Mouse (Mus musculus) intestine, postnatal 0 days (tissue): ENCODE measurements around the gene Cnpy3. TPM values are rescaled to one million over a fixed set of nuclear protein-coding genes. Genes with fewer than 3 reads are reported as not detected.
"Not testable (repeated sequence)": the region's sequence is repeated elsewhere in the genome, so short reads cannot be mapped to it uniquely, and the experiment has no call there.

ENCODE experiments used
- ATAC-seq: fragments of 200-750 bp; cut with Nextera tagmentation; 2 replicates; pipeline ENCODE4 v1.8.0; 2017; ENCODE audit warnings: mild to moderate bottlenecking, moderate TSS enrichment, moderate library complexity
- H3K27ac ChIP-seq: fragments of 300-500 bp; sonication (generic); 2 replicates; pipeline ENCODE4 v1.5.1; 2014; ENCODE audit warnings: mild to moderate bottlenecking, low read depth, low read length, moderate library complexity
- H3K27me3 ChIP-seq: fragments of 300-500 bp; sonication (generic); replicated peaks from 2 replicates; pipeline ENCODE4 v1.6.1; 2014; ENCODE audit warnings: low read length, mixed read lengths; ENCODE audit not compliant: control insufficient read depth, insufficient read depth
- H3K36me3 ChIP-seq: fragments of 300-500 bp; sonication (generic); 2 replicates; pipeline ENCODE4 v1.6.1; 2014; ENCODE audit warnings: mild to moderate bottlenecking, moderate library complexity; ENCODE audit not compliant: control insufficient read depth, insufficient read depth
- H3K4me1 ChIP-seq: fragments of 300-500 bp; sonication (generic); replicated peaks from 2 replicates; pipeline ENCODE4 v1.6.1; 2014; ENCODE audit warnings: antibody characterized with exemption, low read length, mixed read lengths; ENCODE audit not compliant: control insufficient read depth, insufficient read depth
- H3K4me2 ChIP-seq: fragments of 300-500 bp; sonication (generic); replicated peaks from 2 replicates; pipeline ENCODE4 v1.6.1; 2014; ENCODE audit warnings: low read depth, mild to moderate bottlenecking, moderate library complexity
- H3K4me3 ChIP-seq: fragments of 300-500 bp; sonication (generic); 2 replicates; pipeline ENCODE4 v1.5.1; 2014; ENCODE audit warnings: low read depth, low read length
- H3K9ac ChIP-seq: fragments of 300-500 bp; sonication (generic); 2 replicates; pipeline ENCODE4 v1.6.1; 2014; ENCODE audit warnings: mild to moderate bottlenecking, low read depth, low read length
- H3K9me3 ChIP-seq: fragments of 300-500 bp; sonication (generic); 2 replicates; pipeline ENCODE4 v1.6.1; 2016; ENCODE audit warnings: mixed run types; ENCODE audit not compliant: control insufficient read depth
- CTCF ChIP-seq: sonication (generic); IDR thresholded peaks from 2 replicates; pipeline ENCODE4 v1.5.1; 2016; ENCODE audit warnings: low read depth, mild to moderate bottlenecking, control low read depth, antibody characterized with exemption, moderate library complexity
- WGBS: fragments of 180-500 bp; shearing (Covaris S2); extraction: QIAGEN DNeasy Blood & Tissue Kit; methylation state at CpG from one replicate; pipeline ENCODE4 v1.1.7; 2014; 5-methylcytosine and 5-hydroxymethylcytosine counted together
- polyA plus RNA-seq: library from polyadenylated mRNA; unstranded; fragments of >200 nt; fragmentation: Nextera tagmentation; extraction: Ambion mirVana; gene quantifications from 2 replicates; pipeline ENCODE4 v1.2.1, GENCODE M21; 2015

The Cnpy3 gene
- polyA plus RNA-seq: 32.2 and 35.6 TPM in 2 replicates

- no peaks in the 10 kb centered on the region; the same call in 1 of the 2 replicates for H3K4me1 ChIP-seq
- H3K4me2 ChIP-seq: peak within 1 kb of the TSS; percentile 82
- TF ChIP-seq CTCF: no peak
- H3K27ac ChIP-seq: peak within 1 kb of the TSS; percentile 91
- H3K9ac ChIP-seq: peak within 1 kb of the TSS; percentile 87
- WGBS: 0% methylated on average over 58 of the region's 58 CpGs
- no peaks in the 10 kb centered on the region for H3K27me3 ChIP-seq
- 0 out of 2 replicates have a peak, but pooled peaks cover 4% of the 10 kb centered on the region for H3K36me3 ChIP-seq
- H3K9me3 ChIP-seq: no peaks in the 10 kb centered on the region
- ATAC-seq: peak; percentile 99
- peak within 1 kb of the TSS; percentile 95 for H3K4me3 ChIP-seq
Measured at GRCm38 (mm10) chr17:46751794-46752556, at the start of gene Cnpy3. Gene Cnpy3 (minus strand): TSS chr17:46752214.

GRCm38 (mm10) chr17:46801761-46802160 is 49.7 kb upstream of the Cnpy3 start:
- H3K36me3 ChIP-seq: peaks cover 42% of the 10 kb centered on the region
- no peak overlapping the region for H3K27ac ChIP-seq
- WGBS: 83% methylated on average over 6 of the region's 6 CpGs
- no peak overlapping the region for H3K4me2 ChIP-seq
- no peak for TF ChIP-seq CTCF
- no peaks in the 10 kb centered on the region for H3K9me3 ChIP-seq
- no peak overlapping the region for H3K4me3 ChIP-seq
- no peaks in the 10 kb centered on the region for H3K27me3 ChIP-seq
- H3K4me1 ChIP-seq: no peaks in the 10 kb centered on the region
- ATAC-seq: no peak
- H3K9ac ChIP-seq: no peak overlapping the region

- no peaks in the 10 kb centered on the region for H3K9me3 ChIP-seq
- ATAC-seq: 0 out of 2 replicates have a peak, but pooled peaks have one; percentile 33
- H3K4me3 ChIP-seq: no peak overlapping the region
- H3K4me2 ChIP-seq: no peak overlapping the region
- H3K36me3 ChIP-seq: peaks cover 36% of the 10 kb centered on the region
- WGBS: 65% methylated on average over 10 of the region's 10 CpGs
- H3K27ac ChIP-seq: no peak overlapping the region
- TF ChIP-seq CTCF: no peak
- H3K27me3 ChIP-seq: no peaks in the 10 kb centered on the region
- H3K4me1 ChIP-seq: no peaks in the 10 kb centered on the region
- no peak overlapping the region for H3K9ac ChIP-seq
Measured at GRCm38 (mm10) chr17:46799680-46800079, 47.7 kb upstream of the Cnpy3 start.

GRCm38 (mm10) chr17:46797386-46797785 is 45.4 kb upstream of the Cnpy3 start:
- Histone ChIP-seq H3K36me3 (peaks cover 32% of the 10 kb centered on the region), H3K9ac (no peak overlapping the region), H3K27me3 (no peaks in the 10 kb centered on the region), H3K4me3 (no peak overlapping the region), H3K27ac (no peak overlapping the region), H3K9me3 (no peaks in the 10 kb centered on the region), H3K4me2 (no peak overlapping the region), H3K4me1 (no peaks in the 10 kb centered on the region)
- TF ChIP-seq CTCF: no peak
- WGBS: 69% methylated on average over 8 of the region's 8 CpGs
- ATAC-seq: no peak

GRCm38 (mm10) chr17:46796743-46797142 is 44.7 kb upstream of the Cnpy3 start:
- Histone ChIP-seq H3K36me3 (peaks cover 26% of the 10 kb centered on the region), H3K27ac (no peak overlapping the region), H3K9ac (no peak overlapping the region)

GRCm38 (mm10) chr17:46792963-46793362 is 40.9 kb upstream of the Cnpy3 start:
- Histone ChIP-seq H3K9ac (no peak overlapping the region), H3K4me2 (no peak overlapping the region), H3K4me1 (no peaks in the 10 kb centered on the region), H3K4me3 (no peak overlapping the region), H3K27me3 (no peaks in the 10 kb centered on the region), H3K27ac (no peak overlapping the region), H3K36me3 (no peaks in the 10 kb centered on the region), H3K9me3 (no peaks in the 10 kb centered on the region)
- 78% methylated on average over 2 of the region's 2 CpGs for WGBS
- no peak for ATAC-seq
- TF ChIP-seq CTCF: peak; percentile 14; the same call in 1 of the 2 replicates

More at GRCm38 (mm10) chr17:46796743-46797142, 44.7 kb upstream of the Cnpy3 start:
- Histone ChIP-seq H3K9me3 (no peaks in the 10 kb centered on the region), H3K4me3 (no peak overlapping the region), H3K4me1 (no peaks in the 10 kb centered on the region), H3K27me3 (no peaks in the 10 kb centered on the region), H3K4me2 (no peak overlapping the region)
- ATAC-seq: no peak
- no peak for TF ChIP-seq CTCF
- WGBS: 89% methylated on average over 4 of the region's 4 CpGs

GRCm38 (mm10) chr17:46787974-46788373 is 36.0 kb upstream of the Cnpy3 start:
- 69% methylated on average over 2 of the region's 2 CpGs for WGBS
- H3K9ac ChIP-seq, ATAC-seq, H3K4me3 ChIP-seq, H3K27me3 ChIP-seq, H3K4me2 ChIP-seq, H3K4me1 ChIP-seq, H3K27ac ChIP-seq, H3K36me3 ChIP-seq, H3K9me3 ChIP-seq: not testable (repeated sequence)
